Mouse (Mus musculus): Measurements from ENCODE around the gene Pnpla7.

GRCm38 (mm10) chr2:25055068-25055405 lies 79.2 kb downstream of the Pnpla7 start:
- no peak for TF ChIP-seq CTCF (IDR thresholded peaks at IDR 0.05; ENCODE audit: extremely low read depth, insufficient read depth, low read length)
- TF ChIP-seq POLR2A (IDR thresholded peaks at IDR 0.05; ENCODE audit: extremely low read depth, insufficient read depth, low read length), result no peak
